Mouse (Mus musculus): ENCODE measurements around the gene Ahr. TPM values are rescaled to one million over a fixed set of nuclear protein-coding genes. Genes with fewer than 3 reads are reported as not detected.

Ahr gene
- total and polyA plus RNA-seq, 3 experiments: 2.6 to 5.6 (median 2.8) TPM

- WGBS: 46% methylated on average over 9 of the region's 9 CpGs
- intact Hi-C loops (cut with DNase I): no loop called here
- H3K9ac ChIP-seq (ENCODE audit: low read depth, low read length): no peak overlapping the region
- DNase-seq: peak in 1 of 2 experiments; percentile 23
- H3K36me3 ChIP-seq (ENCODE audit: control insufficient read depth, insufficient read depth, low read length): peaks cover 20% of the 10 kb centered on the region
- no peak for TF ChIP-seq CTCF (IDR thresholded peaks at IDR 0.05)
- peak; percentile 72 for TF ChIP-seq EP300 (IDR thresholded peaks at IDR 0.05; ENCODE audit: insufficient read depth, low read depth, low read length)
- peak; percentile 48; the same call in 1 of the 2 replicates for TF ChIP-seq POLR2A (IDR thresholded peaks at IDR 0.05; ENCODE audit: insufficient read depth, low read depth, low read length)
- H3K79me2 ChIP-seq (replicated peaks; ENCODE audit: control insufficient read depth, insufficient read depth, low read length): no peaks in the 10 kb centered on the region
- peaks cover 8% of the 10 kb centered on the region for H3K4me1 ChIP-seq (ENCODE audit: control insufficient read depth, insufficient read depth, low read length)
- H3K27me3 ChIP-seq (ENCODE audit: control insufficient read depth, insufficient read depth, low read length): no peaks in the 10 kb centered on the region
- peak overlapping the region; percentile 50 for H3K27ac ChIP-seq
- H3K4me3 ChIP-seq: no peak overlapping the region
Measured at GRCm38 (mm10) chr12:35522585-35523103, 12.2 kb downstream of the Ahr start.

GRCm38 (mm10) chr12:35515621-35516020 is 19.2 kb downstream of the Ahr start:
- Histone ChIP-seq H3K36me3 (ENCODE audit: control insufficient read depth, insufficient read depth, low read length) (peaks cover 2% of the 10 kb centered on the region; the same call in 1 of the 2 replicates), H3K79me2 (replicated peaks; ENCODE audit: control insufficient read depth, insufficient read depth, low read length) (no peaks in the 10 kb centered on the region), H3K27me3 (ENCODE audit: control insufficient read depth, insufficient read depth, low read length) (no peaks in the 10 kb centered on the region), H3K27ac (no peak overlapping the region), H3K4me3 (no peak overlapping the region), H3K4me1 (ENCODE audit: control insufficient read depth, insufficient read depth, low read length) (peaks cover 3% of the 10 kb centered on the region), H3K9ac (ENCODE audit: low read depth, low read length) (no peak overlapping the region)
- no peak for DNase-seq
- intact Hi-C loops (cut with DNase I): no loop called here
- 48% methylated on average over 3 of the region's 3 CpGs for WGBS
- TF ChIP-seq EP300 (IDR thresholded peaks at IDR 0.05; ENCODE audit: insufficient read depth, low read depth, low read length): no peak

GRCm38 (mm10) chr12:35514671-35515070 is 20.2 kb downstream of the Ahr start:
- intact Hi-C loops (cut with DNase I): no loop called here
- 77% methylated on average over 2 of the region's 2 CpGs for WGBS

GRCm38 (mm10) chr12:35510711-35511110 is 24.1 kb downstream of the Ahr start:
- Histone ChIP-seq H3K79me2 (replicated peaks; ENCODE audit: control insufficient read depth, insufficient read depth, low read length) (no peaks in the 10 kb centered on the region), H3K4me1 (ENCODE audit: control insufficient read depth, insufficient read depth, low read length) (no peaks in the 10 kb centered on the region), H3K4me3 (no peak overlapping the region), H3K9ac (ENCODE audit: low read depth, low read length) (no peak overlapping the region), H3K27me3 (ENCODE audit: control insufficient read depth, insufficient read depth, low read length) (no peaks in the 10 kb centered on the region), H3K27ac (no peak overlapping the region), H3K36me3 (ENCODE audit: control insufficient read depth, insufficient read depth, low read length) (no peaks in the 10 kb centered on the region; the same call in 1 of the 2 replicates)
- TF ChIP-seq EP300 (IDR thresholded peaks at IDR 0.05; ENCODE audit: insufficient read depth, low read depth, low read length) (no peak), POLR2A (IDR thresholded peaks at IDR 0.05; ENCODE audit: insufficient read depth, low read depth, low read length) (no peak), CTCF (IDR thresholded peaks at IDR 0.05) (no peak)
- intact Hi-C loops (cut with DNase I): no loop called here
- no peak for DNase-seq
- 89% methylated on average over 5 of the region's 5 CpGs for WGBS

More at GRCm38 (mm10) chr12:35514671-35515070, 20.2 kb downstream of the Ahr start:
- no peaks in the 10 kb centered on the region for H3K27me3 ChIP-seq (ENCODE audit: control insufficient read depth, insufficient read depth, low read length)
- TF ChIP-seq EP300 (IDR thresholded peaks at IDR 0.05; ENCODE audit: insufficient read depth, low read depth, low read length): no peak
- TF ChIP-seq CTCF (IDR thresholded peaks at IDR 0.05): no peak
- TF ChIP-seq POLR2A (IDR thresholded peaks at IDR 0.05; ENCODE audit: insufficient read depth, low read depth, low read length): no peak
- no peak overlapping the region for H3K9ac ChIP-seq (ENCODE audit: low read depth, low read length)
- peaks cover 3% of the 10 kb centered on the region for H3K4me1 ChIP-seq (ENCODE audit: control insufficient read depth, insufficient read depth, low read length)
- no peak for DNase-seq
- H3K27ac ChIP-seq: no peak overlapping the region
- no peak overlapping the region for H3K4me3 ChIP-seq
- H3K36me3 ChIP-seq (ENCODE audit: control insufficient read depth, insufficient read depth, low read length): peaks cover 2% of the 10 kb centered on the region; the same call in 1 of the 2 replicates
- no peaks in the 10 kb centered on the region for H3K79me2 ChIP-seq (replicated peaks; ENCODE audit: control insufficient read depth, insufficient read depth, low read length)

- H3K4me3 ChIP-seq: no peak overlapping the region
- DNase-seq: no peak
- H3K79me2 ChIP-seq (replicated peaks; ENCODE audit: control insufficient read depth, insufficient read depth, low read length): no peaks in the 10 kb centered on the region
- no peaks in the 10 kb centered on the region for H3K4me1 ChIP-seq (ENCODE audit: control insufficient read depth, insufficient read depth, low read length)
- TF ChIP-seq EP300 (IDR thresholded peaks at IDR 0.05; ENCODE audit: insufficient read depth, low read depth, low read length): no peak
- no peak for TF ChIP-seq CTCF (IDR thresholded peaks at IDR 0.05)
- TF ChIP-seq POLR2A (IDR thresholded peaks at IDR 0.05; ENCODE audit: insufficient read depth, low read depth, low read length): no peak
- no peak overlapping the region for H3K9ac ChIP-seq (ENCODE audit: low read depth, low read length)
- intact Hi-C loops (cut with DNase I): no loop called here
- no peak overlapping the region for H3K27ac ChIP-seq
- WGBS: 96% methylated on average over 2 of the region's 2 CpGs
- H3K36me3 ChIP-seq (ENCODE audit: control insufficient read depth, insufficient read depth, low read length): no peaks in the 10 kb centered on the region; the same call in 1 of the 2 replicates
- no peaks in the 10 kb centered on the region for H3K27me3 ChIP-seq (ENCODE audit: control insufficient read depth, insufficient read depth, low read length)
Measured at GRCm38 (mm10) chr12:35506383-35506782, 28.5 kb downstream of the Ahr start.

GRCm38 (mm10) chr12:35504081-35504480 is 30.8 kb downstream of the Ahr start:
- intact Hi-C loops (cut with DNase I): no loop called here
- Histone ChIP-seq H3K4me3 (no peak overlapping the region), H3K36me3 (ENCODE audit: control insufficient read depth, insufficient read depth, low read length) (no peaks in the 10 kb centered on the region; the same call in 1 of the 2 replicates), H3K4me1 (ENCODE audit: control insufficient read depth, insufficient read depth, low read length) (no peaks in the 10 kb centered on the region), H3K27me3 (ENCODE audit: control insufficient read depth, insufficient read depth, low read length) (no peaks in the 10 kb centered on the region), H3K27ac (no peak overlapping the region), H3K9ac (ENCODE audit: low read depth, low read length) (no peak overlapping the region), H3K79me2 (replicated peaks; ENCODE audit: control insufficient read depth, insufficient read depth, low read length) (no peaks in the 10 kb centered on the region)
- TF ChIP-seq EP300 (IDR thresholded peaks at IDR 0.05; ENCODE audit: insufficient read depth, low read depth, low read length) (no peak), CTCF (IDR thresholded peaks at IDR 0.05) (no peak), POLR2A (IDR thresholded peaks at IDR 0.05; ENCODE audit: insufficient read depth, low read depth, low read length) (no peak)
- DNase-seq: no peak
- WGBS: 77% methylated on average over 15 of the region's 15 CpGs

All from heart, adult 2 months (tissue).